Mouse (Mus musculus) splenic B cell, adult 2 months (primary cell): ENCODE data around the gene Leo1.

ENCODE experiments used
- DNase-seq: peaks from one replicate; pipeline ENCODE4 v3.0.0-alpha.2; 2011; ENCODE audit warnings: low read depth, low spot score
- H3K27me3 ChIP-seq: 2 replicates; pipeline ENCODE4 v1.6.1; 2012; ENCODE audit warnings: mild to moderate bottlenecking, low read length, moderate library complexity, mixed read lengths; ENCODE audit not compliant: control insufficient read depth, poor library complexity, insufficient read depth, severe bottlenecking
- H3K36me3 ChIP-seq: 2 replicates; pipeline ENCODE4 v1.6.1; 2012; ENCODE audit warnings: mild to moderate bottlenecking, low read length, moderate library complexity, mixed read lengths; ENCODE audit not compliant: control insufficient read depth, poor library complexity, insufficient read depth, severe bottlenecking

Gene Leo1

DNA sequence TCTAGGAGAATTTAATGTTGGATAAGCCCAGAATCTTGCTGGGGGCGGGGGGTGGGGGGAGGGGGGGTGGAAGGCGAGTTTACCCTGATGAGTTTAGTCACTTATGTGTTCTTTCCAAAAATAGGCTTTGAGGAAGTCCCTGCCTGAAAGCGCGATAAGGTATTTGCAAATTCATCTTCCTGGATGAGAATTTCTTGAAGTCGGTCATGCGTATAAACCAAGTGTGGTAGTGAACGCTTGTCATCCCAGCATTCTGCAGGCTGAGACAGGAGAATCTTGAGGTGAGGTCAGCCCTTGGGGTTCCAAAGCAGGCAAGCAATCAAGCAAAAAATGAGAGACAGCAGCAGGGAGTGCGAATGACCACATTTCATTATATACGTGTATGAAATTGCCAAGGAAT, 29.7 kb upstream of the Leo1 start:
- H3K27me3 ChIP-seq = no peaks in the 10 kb centered on the region
- peak; percentile 74 for DNase-seq
- H3K36me3 ChIP-seq = no peaks in the 10 kb centered on the region

GRCm38 (mm10) chr9:75413206-75413605, 28.1 kb upstream of the Leo1 start:
- no peaks in the 10 kb centered on the region for H3K36me3 ChIP-seq
- no peaks in the 10 kb centered on the region for H3K27me3 ChIP-seq
- DNase-seq = no peak

GRCm38 (mm10) chr9:75414204-75414603, 27.1 kb upstream of the Leo1 start:
- Histone ChIP-seq H3K36me3 (no peaks in the 10 kb centered on the region), H3K27me3 (no peaks in the 10 kb centered on the region)
- DNase-seq = peak; percentile 72

DNA sequence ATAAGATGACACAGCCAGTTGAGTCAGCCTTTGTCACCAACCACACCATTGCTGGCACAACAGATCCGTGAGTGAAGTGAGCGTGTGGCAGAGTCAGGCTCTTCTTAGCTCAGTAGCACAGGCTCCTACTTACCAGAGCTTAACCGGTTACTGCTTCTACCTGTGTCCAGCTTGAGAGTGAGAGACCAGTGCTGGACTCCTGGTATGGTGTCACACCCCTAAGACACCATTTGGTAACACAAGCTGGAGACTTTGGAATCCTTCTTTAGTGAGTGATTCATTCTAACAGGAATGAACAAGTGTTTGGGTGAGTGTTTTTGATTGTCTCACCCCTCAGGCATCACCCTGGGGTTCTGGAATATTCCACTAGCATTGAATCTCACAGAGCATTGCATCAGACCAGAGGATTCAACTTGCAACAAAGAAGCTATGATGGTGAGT, 19.1 kb upstream of the Leo1 start:
- no peak for DNase-seq
- no peaks in the 10 kb centered on the region for H3K36me3 ChIP-seq
- no peaks in the 10 kb centered on the region for H3K27me3 ChIP-seq

- Histone ChIP-seq H3K27me3 (no peaks in the 10 kb centered on the region), H3K36me3 (no peaks in the 10 kb centered on the region)
- no peak for DNase-seq
Observed at GRCm38 (mm10) chr9:75423683-75424082, 17.6 kb upstream of the Leo1 start.

- H3K36me3 ChIP-seq = no peaks in the 10 kb centered on the region
- no peaks in the 10 kb centered on the region for H3K27me3 ChIP-seq
- DNase-seq = no peak
Observed at GRCm38 (mm10) chr9:75424358-75425150, 16.8 kb upstream of the Leo1 start.

DNA sequence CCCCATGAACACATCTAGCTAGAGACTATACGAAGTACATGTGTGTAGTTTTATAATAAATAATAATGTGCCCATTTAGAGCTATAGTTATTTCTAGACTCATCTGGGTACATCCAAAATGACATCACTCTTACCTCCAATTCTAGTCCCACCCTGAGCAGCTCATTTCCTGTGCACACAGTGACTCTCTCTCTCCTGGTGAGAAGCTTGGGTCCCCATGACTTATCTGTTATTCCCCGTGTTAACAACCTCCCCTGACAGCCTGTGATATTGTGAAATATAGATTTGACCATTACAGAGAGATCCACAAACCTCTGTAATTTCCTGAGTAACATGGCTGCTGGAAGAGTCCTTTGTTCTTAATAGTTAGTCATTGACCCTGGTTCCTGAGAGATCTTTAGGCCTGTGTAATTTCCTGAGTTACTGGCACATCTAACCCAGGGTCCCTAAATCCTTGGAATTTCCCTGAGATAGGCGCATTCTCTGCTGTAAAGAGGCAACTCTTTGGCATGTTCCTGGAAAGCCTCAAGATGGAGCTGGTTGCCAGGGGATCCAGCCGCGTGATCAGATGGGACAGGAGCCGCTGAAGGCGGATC, 15.4 kb upstream of the Leo1 start:
- Histone ChIP-seq H3K36me3 (no peaks in the 10 kb centered on the region), H3K27me3 (no peaks in the 10 kb centered on the region)
- no peak for DNase-seq

GRCm38 (mm10) chr9:75427366-75428273, 13.7 kb upstream of the Leo1 start:
- no peak for DNase-seq
- Histone ChIP-seq H3K36me3 (no peaks in the 10 kb centered on the region), H3K27me3 (no peaks in the 10 kb centered on the region)

GRCm38 (mm10) chr9:75428274-75428600, 13.1 kb upstream of the Leo1 start:
- Histone ChIP-seq H3K36me3 (no peaks in the 10 kb centered on the region), H3K27me3 (no peaks in the 10 kb centered on the region)
- no peak for DNase-seq

DNA sequence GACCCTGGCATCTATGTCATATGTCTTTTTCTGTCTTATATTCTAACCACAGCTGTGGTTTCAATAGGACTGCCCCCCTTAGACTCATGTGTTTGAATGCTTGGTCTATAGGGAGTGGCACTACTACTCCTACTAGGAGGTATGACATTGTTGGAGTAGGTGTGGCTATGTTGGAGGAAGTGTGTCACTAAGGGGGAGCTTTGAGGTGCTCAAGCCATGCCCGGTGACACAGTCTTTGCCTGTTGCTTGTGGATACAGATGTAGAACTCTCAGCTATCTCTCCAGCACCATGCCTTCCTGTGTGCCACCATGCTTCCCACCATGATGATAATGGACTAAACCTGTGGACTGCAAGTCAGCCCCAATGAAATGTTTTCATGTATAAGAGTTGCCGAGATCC, 12.3 kb upstream of the Leo1 start:
- DNase-seq = peak; percentile 20
- no peaks in the 10 kb centered on the region for H3K27me3 ChIP-seq
- H3K36me3 ChIP-seq = no peaks in the 10 kb centered on the region

- DNase-seq = no peak
- no peaks in the 10 kb centered on the region for H3K36me3 ChIP-seq
- no peaks in the 10 kb centered on the region for H3K27me3 ChIP-seq
Observed at GRCm38 (mm10) chr9:75429657-75430056, 11.7 kb upstream of the Leo1 start.

GRCm38 (mm10) chr9:75430822-75431621, 10.3 kb upstream of the Leo1 start:
- Histone ChIP-seq H3K36me3 (no peaks in the 10 kb centered on the region), H3K27me3 (no peaks in the 10 kb centered on the region)
- no peak for DNase-seq

GRCm38 (mm10) chr9:75432694-75433093, 8.6 kb upstream of the Leo1 start:
- H3K27me3 ChIP-seq = no peaks in the 10 kb centered on the region
- H3K36me3 ChIP-seq = no peaks in the 10 kb centered on the region
- peak; percentile 37 for DNase-seq

GRCm38 (mm10) chr9:75434172-75434793, 7.0 kb upstream of the Leo1 start:
- Histone ChIP-seq H3K36me3 (no peaks in the 10 kb centered on the region), H3K27me3 (no peaks in the 10 kb centered on the region; the same call in 1 of the 2 replicates)
- DNase-seq = peak; percentile 84
